Mouse (Mus musculus): ENCODE data around the gene Arid5b. TPM values are rescaled to one million over a fixed set of nuclear protein-coding genes. Genes with fewer than 3 reads are reported as not detected.
A peak's percentile ranks its signal among the peaks of the same experiment; 100 is the strongest.

Arid5b gene
- polyA plus RNA-seq, 1 experiment from 2014 or later: 12.2 TPM

GRCm38 (mm10) chr10:68281775-68282106, 3.2 kb upstream of the Arid5b start:
- 59% methylated on average over 3 of the region's 3 CpGs for WGBS (ENCODE audit: insufficient replicate concordance)
- ATAC-seq: no peak
- no peak for DNase-seq
- H3K4me2 ChIP-seq (ENCODE audit: low read depth, low read length): no peak overlapping the region
- no peaks in the 10 kb centered on the region for H3K27me3 ChIP-seq (ENCODE audit: insufficient read depth, low read length)
- H3K9me3 ChIP-seq (ENCODE audit: low read length): no peaks in the 10 kb centered on the region
- H3K27ac ChIP-seq (ENCODE audit: low read depth): peak overlapping the region; percentile 91; the same call in 1 of the 2 replicates
- no peak overlapping the region for H3K9ac ChIP-seq (replicated peaks)
- no peaks in the 10 kb centered on the region for H3K36me3 ChIP-seq (replicated peaks; ENCODE audit: insufficient read depth, low read length)
- H3K4me1 ChIP-seq (ENCODE audit: insufficient read depth): peaks cover 11% of the 10 kb centered on the region
- H3K4me3 ChIP-seq (ENCODE audit: low read depth, low read length): no peak overlapping the region
- no peak for TF ChIP-seq CTCF (IDR thresholded peaks at IDR 0.05; ENCODE audit: low read depth)
- TF ChIP-seq EP300 (IDR thresholded peaks at IDR 0.05; ENCODE audit: low read depth): no peak

GRCm38 (mm10) chr10:68281076-68281774, 2.7 kb upstream of the Arid5b start:
- no peak overlapping the region for H3K27ac ChIP-seq (ENCODE audit: low read depth)
- WGBS (ENCODE audit: insufficient replicate concordance): 59% methylated on average over 6 of the region's 6 CpGs
- H3K4me2 ChIP-seq (ENCODE audit: low read depth, low read length): no peak overlapping the region
- no peak overlapping the region for H3K4me3 ChIP-seq (ENCODE audit: low read depth, low read length)
- ATAC-seq (no peak), DNase-seq (no peak)
- no peak overlapping the region for H3K9ac ChIP-seq (replicated peaks)
- H3K9me3 ChIP-seq (ENCODE audit: low read length): no peaks in the 10 kb centered on the region
- H3K36me3 ChIP-seq (replicated peaks; ENCODE audit: insufficient read depth, low read length): no peaks in the 10 kb centered on the region
- TF ChIP-seq CTCF (IDR thresholded peaks at IDR 0.05; ENCODE audit: low read depth): no peak
- no peak for TF ChIP-seq EP300 (IDR thresholded peaks at IDR 0.05; ENCODE audit: low read depth)
- H3K27me3 ChIP-seq (ENCODE audit: insufficient read depth, low read length): no peaks in the 10 kb centered on the region
- H3K4me1 ChIP-seq (ENCODE audit: insufficient read depth): peaks cover 11% of the 10 kb centered on the region

GRCm38 (mm10) chr10:68279516-68280501, 1.3 kb upstream of the Arid5b start:
- peak; percentile 70 for DNase-seq
- H3K9me3 ChIP-seq (ENCODE audit: low read length): no peaks in the 10 kb centered on the region
- peak overlapping the region; percentile 48 for H3K27ac ChIP-seq (ENCODE audit: low read depth)
- peak overlapping the region; percentile 84 for H3K4me2 ChIP-seq (ENCODE audit: low read depth, low read length)
- peak overlapping the region; percentile 66 for H3K9ac ChIP-seq (replicated peaks)
- TF ChIP-seq EP300 (IDR thresholded peaks at IDR 0.05; ENCODE audit: low read depth) (peak; percentile 25; the same call in 1 of the 2 replicates), CTCF (IDR thresholded peaks at IDR 0.05; ENCODE audit: low read depth) (no peak)
- peak overlapping the region; percentile 57 for H3K4me3 ChIP-seq (ENCODE audit: low read depth, low read length)
- WGBS (ENCODE audit: insufficient replicate concordance): under 1% methylated on average over 41 of the region's 41 CpGs
- H3K27me3 ChIP-seq (ENCODE audit: insufficient read depth, low read length): no peaks in the 10 kb centered on the region
- H3K4me1 ChIP-seq (ENCODE audit: insufficient read depth): peaks cover 11% of the 10 kb centered on the region
- H3K36me3 ChIP-seq (replicated peaks; ENCODE audit: insufficient read depth, low read length): no peaks in the 10 kb centered on the region
- no peak for ATAC-seq

- peak overlapping the region; percentile 66 for H3K9ac ChIP-seq (replicated peaks)
- peak overlapping the region; percentile 57 for H3K4me3 ChIP-seq (ENCODE audit: low read depth, low read length)
- H3K4me1 ChIP-seq (ENCODE audit: insufficient read depth): peaks cover 11% of the 10 kb centered on the region
- peak overlapping the region; percentile 85 for H3K27ac ChIP-seq (ENCODE audit: low read depth)
- H3K36me3 ChIP-seq (replicated peaks; ENCODE audit: insufficient read depth, low read length): no peaks in the 10 kb centered on the region
- ATAC-seq (peak; percentile 12; the same call in 1 of the 2 replicates), DNase-seq (peak; percentile 41)
- TF ChIP-seq CTCF (IDR thresholded peaks at IDR 0.05; ENCODE audit: low read depth): no peak
- no peak for TF ChIP-seq EP300 (IDR thresholded peaks at IDR 0.05; ENCODE audit: low read depth)
- no peaks in the 10 kb centered on the region for H3K27me3 ChIP-seq (ENCODE audit: insufficient read depth, low read length)
- under 1% methylated on average over 15 of the region's 15 CpGs for WGBS (ENCODE audit: insufficient replicate concordance)
- peak overlapping the region; percentile 84 for H3K4me2 ChIP-seq (ENCODE audit: low read depth, low read length)
- H3K9me3 ChIP-seq (ENCODE audit: low read length): no peaks in the 10 kb centered on the region
These were observed 829 bp downstream of the Arid5b start for GRCm38 (mm10) chr10:68277671-68278151.

GRCm38 (mm10) chr10:68276976-68277441, 1.5 kb downstream of the Arid5b start:
- peak; percentile 53 for ATAC-seq
- TF ChIP-seq CTCF (IDR thresholded peaks at IDR 0.05; ENCODE audit: low read depth) (0 out of 2 replicates have a peak, but pooled peaks have one; percentile 14), EP300 (IDR thresholded peaks at IDR 0.05; ENCODE audit: low read depth) (no peak)
- Histone ChIP-seq H3K27me3 (ENCODE audit: insufficient read depth, low read length) (no peaks in the 10 kb centered on the region), H3K4me2 (ENCODE audit: low read depth, low read length) (peak overlapping the region; percentile 84), H3K9ac (replicated peaks) (peak overlapping the region; percentile 66), H3K4me1 (ENCODE audit: insufficient read depth) (peaks cover 7% of the 10 kb centered on the region), H3K27ac (ENCODE audit: low read depth) (peak overlapping the region; percentile 85), H3K9me3 (ENCODE audit: low read length) (no peaks in the 10 kb centered on the region), H3K4me3 (ENCODE audit: low read depth, low read length) (peak overlapping the region; percentile 57), H3K36me3 (replicated peaks; ENCODE audit: insufficient read depth, low read length) (no peaks in the 10 kb centered on the region)
- peak; percentile 60 for DNase-seq
- under 1% methylated on average over 33 of the region's 34 CpGs for WGBS (ENCODE audit: insufficient replicate concordance)

Measured in liver, postnatal 0 days (tissue).